Mouse (Mus musculus) lung, adult 2 months (tissue): ENCODE data around the gene Slc6a18. TPM values are rescaled to one million over a fixed set of nuclear protein-coding genes. Genes with fewer than 3 reads are reported as not detected.
"Not testable (repeated sequence)": the region's sequence is repeated elsewhere in the genome, so short reads cannot be mapped to it uniquely, and the experiment has no call there.

Experiments
- DNase-seq: peaks from one replicate; pipeline ENCODE4 v3.0.0; 2022
- H3K4me1 ChIP-seq: fragments of 200-500 bp; 2 replicates; pipeline ENCODE4 v1.6.1; 2011; ENCODE audit warnings: low read length; ENCODE audit not compliant: control insufficient read depth, insufficient read depth
- H3K4me3 ChIP-seq: fragments of 200-500 bp; replicated peaks from 2 replicates; pipeline ENCODE3; 2011; ENCODE audit warnings: low read depth, mild to moderate bottlenecking, control low read depth, low read length; ENCODE audit errors: extremely low read depth
- CTCF ChIP-seq: fragments of 200-500 bp; IDR thresholded peaks from 2 replicates; pipeline ENCODE4 v1.5.1; 2011; ENCODE audit warnings: mild to moderate bottlenecking, low read length, control low read depth; ENCODE audit not compliant: insufficient read depth
- POLR2A ChIP-seq: fragments of 200-500 bp; IDR thresholded peaks from 2 replicates; pipeline ENCODE4 v1.6.1; 2011; ENCODE audit warnings: low read depth, mild to moderate bottlenecking, control low read depth, low read length, borderline replicate concordance; ENCODE audit errors: extremely low read depth
- WGBS: fragments of 180-500 bp; shearing (Covaris S2); methylation state at CpG from one replicate; pipeline ENCODE4 v1.1.7; 2018; 5-methylcytosine and 5-hydroxymethylcytosine counted together
- polyA plus RNA-seq: library from polyadenylated mRNA; depleted of rRNA; stranded (reverse); fragments of >200 nt; gene quantifications from 2 replicates; pipeline ENCODE4 v1.2.3, GENCODE M21; 2012

Gene Slc6a18
- polyA plus RNA-seq, 1 experiment: not detected

DNA sequence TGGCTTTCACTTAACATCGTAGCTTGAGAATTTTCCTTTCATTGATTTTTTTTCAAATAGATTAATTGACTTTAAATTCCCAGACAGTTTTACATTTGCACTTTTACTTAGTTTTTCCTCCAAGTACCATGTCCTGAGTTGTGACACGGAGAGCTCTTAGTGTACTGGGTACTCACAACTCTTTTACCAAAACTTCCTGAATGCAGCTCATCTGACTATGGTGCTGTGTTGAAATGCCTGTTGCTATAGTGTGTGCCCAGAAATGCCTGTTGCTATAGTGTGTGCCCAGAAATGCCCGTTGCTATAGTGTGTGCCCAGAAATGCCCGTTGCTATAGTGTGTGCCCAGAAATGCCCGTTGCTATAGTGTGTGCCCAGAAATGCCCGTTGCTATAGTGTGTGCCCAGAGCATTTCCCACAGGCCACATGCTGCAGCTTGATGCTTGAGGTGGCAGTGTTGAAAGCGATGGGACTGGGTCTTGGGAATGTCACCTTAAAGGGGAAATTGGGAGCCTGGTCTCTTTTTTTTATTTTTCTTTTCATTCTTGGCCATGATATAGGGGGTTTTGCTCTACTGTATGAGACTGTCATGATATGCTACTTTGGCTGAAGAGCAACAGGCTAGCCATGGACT, 27.0 kb upstream of the Slc6a18 start, which contains the start of gene Slc6a19:
Gene Slc6a19 (minus strand): TSS at position 172 of the 632 bp plus-strand sequence.
- Histone ChIP-seq H3K4me1 (0 out of 2 replicates have a peak, but pooled peaks cover 4% of the 10 kb centered on the region), H3K4me3 (no peak within 1 kb of the TSS)
- TF ChIP-seq CTCF: no peak
- TF ChIP-seq POLR2A: no peak
- WGBS: 91% methylated on average over 7 of the region's 7 CpGs
- DNase-seq: no peak

DNA sequence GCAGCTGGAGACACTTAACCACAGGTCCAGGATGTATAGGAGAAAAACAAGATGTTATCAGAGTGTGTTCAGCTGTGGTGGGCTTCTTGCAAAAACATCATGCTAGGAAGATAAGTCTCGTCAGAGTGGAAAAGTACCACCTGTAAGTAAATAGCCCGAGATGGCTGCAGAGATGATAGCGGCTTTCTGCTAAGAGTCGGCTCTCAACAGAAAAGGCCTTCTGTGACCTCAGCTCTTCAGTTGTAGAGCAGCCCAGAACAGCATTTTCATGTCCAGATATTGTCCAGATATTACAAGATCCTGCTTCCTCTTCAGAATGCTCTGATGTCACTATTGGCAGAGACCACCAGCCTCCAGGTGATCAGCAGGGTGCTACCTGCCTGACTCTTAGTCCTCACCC, 25.7 kb upstream of the Slc6a18 start:
- H3K4me1 ChIP-seq, DNase-seq, H3K4me3 ChIP-seq: not testable (repeated sequence)
- 54% methylated on average over 4 of the region's 4 CpGs for WGBS

DNA sequence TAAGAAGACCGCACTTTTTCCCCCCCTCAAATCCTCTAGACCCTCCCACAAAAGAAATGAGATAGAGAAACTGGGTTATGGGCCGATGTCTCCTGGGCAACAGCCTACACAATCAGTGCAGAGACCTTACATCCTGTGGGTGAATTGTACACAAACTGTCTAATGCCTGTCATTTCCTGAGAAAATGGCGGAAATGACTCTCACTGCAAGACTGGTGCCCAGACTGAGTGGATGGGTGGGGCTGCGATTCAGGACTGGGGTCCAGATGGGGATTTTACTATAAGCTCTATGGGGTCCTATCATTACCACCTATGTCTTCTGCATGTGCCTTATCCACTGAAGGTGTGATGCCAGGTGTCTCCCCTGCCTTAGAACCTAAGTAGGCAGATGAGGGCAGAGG, 25.0 kb upstream of the Slc6a18 start:
- no peak for TF ChIP-seq POLR2A
- no peak for TF ChIP-seq CTCF
- DNase-seq: no peak
- H3K4me1 ChIP-seq: 0 out of 2 replicates have a peak, but pooled peaks cover 4% of the 10 kb centered on the region
- H3K4me3 ChIP-seq: no peak overlapping the region
- WGBS: 56% methylated on average over 4 of the region's 4 CpGs

DNA sequence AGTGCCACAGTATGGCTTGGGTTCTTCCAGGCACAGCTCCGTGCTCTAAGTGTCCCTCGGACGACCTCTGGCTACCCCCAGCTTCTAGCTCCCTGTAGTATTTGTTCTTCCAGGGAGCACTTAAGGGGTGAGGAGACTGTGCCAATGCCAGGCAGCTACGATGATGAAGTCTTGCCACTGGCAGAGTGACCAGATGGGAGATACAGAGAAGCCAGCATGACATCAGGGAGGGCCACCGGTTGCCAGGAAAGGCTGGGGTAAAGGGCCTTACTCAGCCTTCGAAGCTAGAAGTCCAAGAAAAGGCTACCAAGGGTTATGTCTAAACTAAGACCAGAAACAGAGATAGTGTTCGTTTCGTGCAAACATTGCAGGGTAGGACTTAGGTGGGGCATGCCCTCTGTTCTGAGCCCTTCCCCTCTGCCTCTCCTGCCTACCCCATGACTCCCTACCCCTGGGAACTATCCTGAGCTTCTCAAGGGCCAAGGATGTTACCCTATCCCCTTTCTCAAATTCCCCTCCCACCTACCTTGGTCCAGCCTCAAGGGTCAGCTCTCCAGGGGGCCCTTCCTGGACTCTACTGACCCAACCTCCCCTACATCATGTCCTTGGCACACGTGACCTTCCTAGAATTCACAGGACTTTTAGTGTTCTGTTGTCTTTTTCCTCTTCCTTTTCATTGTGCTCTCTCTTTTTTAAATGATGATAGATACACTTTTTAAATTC, 23.5 kb upstream of the Slc6a18 start:
- Histone ChIP-seq H3K4me3 (no peak overlapping the region), H3K4me1 (0 out of 2 replicates have a peak, but pooled peaks cover 4% of the 10 kb centered on the region)
- TF ChIP-seq CTCF: no peak
- TF ChIP-seq POLR2A: no peak
- no peak for DNase-seq
- WGBS: 69% methylated on average over 9 of the region's 9 CpGs

DNA sequence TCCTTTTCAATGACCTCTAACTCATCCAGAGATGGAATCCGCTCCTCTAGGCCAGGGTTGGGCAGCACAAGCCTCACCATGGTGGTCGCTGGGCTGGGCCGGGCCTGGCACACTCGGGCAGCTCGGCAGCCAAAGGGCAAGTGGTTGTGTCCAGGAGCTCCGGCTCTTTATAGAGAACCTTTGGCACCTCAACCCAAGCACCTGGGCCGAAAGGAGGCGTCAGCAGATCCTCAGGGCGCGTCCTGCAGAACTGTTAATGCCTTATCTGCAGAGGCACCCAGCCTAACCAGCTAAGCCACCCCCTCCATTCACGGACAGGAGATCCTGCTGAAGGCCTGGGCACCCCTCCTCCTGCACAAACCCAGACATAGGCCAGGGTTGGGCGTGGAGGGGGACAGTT, 22.7 kb upstream of the Slc6a18 start:
- H3K4me3 ChIP-seq: no peak overlapping the region
- H3K4me1 ChIP-seq: 0 out of 2 replicates have a peak, but pooled peaks cover 4% of the 10 kb centered on the region
- no peak for DNase-seq
- TF ChIP-seq CTCF (no peak), POLR2A (no peak)
- WGBS: 87% methylated on average over 12 of the region's 12 CpGs

DNA sequence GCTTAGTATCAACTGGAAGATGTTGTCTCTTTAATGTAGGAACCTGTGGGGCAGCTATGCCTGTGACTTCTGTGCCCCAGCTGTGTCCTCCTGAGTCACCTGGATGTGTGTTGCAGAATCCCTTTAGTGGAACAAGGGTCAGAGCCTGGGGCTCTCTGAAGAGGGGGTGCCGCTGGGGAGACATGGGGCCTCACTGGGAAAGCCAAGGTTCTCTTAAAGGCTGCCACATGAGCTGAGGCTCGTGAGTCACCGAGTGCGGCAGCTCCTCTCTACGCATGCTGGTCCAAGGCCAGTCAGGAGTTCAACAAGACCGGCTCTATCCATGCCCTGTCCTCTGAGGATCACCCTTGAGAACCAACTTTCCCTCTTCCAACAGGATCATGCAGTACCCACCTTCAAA, 21.9 kb upstream of the Slc6a18 start:
- DNase-seq: no peak
- 97% methylated on average over 6 of the region's 6 CpGs for WGBS
- TF ChIP-seq CTCF (no peak), POLR2A (no peak)
- Histone ChIP-seq H3K4me1 (0 out of 2 replicates have a peak, but pooled peaks cover 4% of the 10 kb centered on the region), H3K4me3 (no peak overlapping the region)

DNA sequence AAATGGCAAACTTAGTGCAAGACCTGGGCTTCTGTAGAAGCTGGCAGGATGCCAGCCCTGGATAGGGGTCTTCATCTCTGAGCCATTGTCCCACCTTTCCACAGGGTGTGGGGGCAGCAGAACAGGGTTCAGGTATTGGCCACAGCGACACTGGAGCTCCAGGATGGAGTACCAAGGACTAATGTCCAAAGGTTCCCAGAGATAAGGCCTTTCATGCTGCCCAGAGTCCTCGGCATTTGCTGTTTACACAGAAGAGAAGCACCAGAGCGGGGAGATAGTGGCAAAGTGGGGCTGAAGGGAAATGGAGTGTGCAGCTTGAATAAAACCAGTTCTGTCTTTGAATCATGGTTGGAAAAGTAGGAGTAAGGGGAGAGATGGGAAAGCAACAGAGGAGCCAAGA, 18.7 kb upstream of the Slc6a18 start:
- no peak for DNase-seq
- Histone ChIP-seq H3K4me3 (no peak overlapping the region), H3K4me1 (no peaks in the 10 kb centered on the region)
- WGBS: 58% methylated on average over 3 of the region's 3 CpGs
- no peak for TF ChIP-seq POLR2A
- TF ChIP-seq CTCF: no peak

DNA sequence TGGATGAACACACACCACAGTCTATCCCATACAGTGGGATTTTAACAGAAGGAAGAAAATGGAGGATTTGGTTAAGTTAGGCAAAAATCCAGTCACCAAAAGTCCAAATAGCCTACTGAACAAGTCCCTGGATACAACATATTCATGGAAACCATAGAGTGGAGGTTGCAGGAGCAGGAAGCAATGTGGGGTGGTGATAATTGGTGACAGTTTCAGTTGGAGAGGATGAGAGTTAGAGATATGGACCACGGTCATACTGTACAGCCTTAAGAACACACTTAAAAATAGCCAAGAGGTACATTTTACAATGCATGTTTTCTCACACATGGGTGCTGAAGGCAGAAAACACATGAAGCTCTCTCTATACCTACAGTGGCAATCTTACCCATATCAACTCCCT, 17.1 kb upstream of the Slc6a18 start:
- 72% methylated on average over 1 of the region's 1 CpGs for WGBS
- no peak for DNase-seq
- H3K4me3 ChIP-seq: no peak overlapping the region
- TF ChIP-seq CTCF (no peak), POLR2A (no peak)
- no peaks in the 10 kb centered on the region for H3K4me1 ChIP-seq

DNA sequence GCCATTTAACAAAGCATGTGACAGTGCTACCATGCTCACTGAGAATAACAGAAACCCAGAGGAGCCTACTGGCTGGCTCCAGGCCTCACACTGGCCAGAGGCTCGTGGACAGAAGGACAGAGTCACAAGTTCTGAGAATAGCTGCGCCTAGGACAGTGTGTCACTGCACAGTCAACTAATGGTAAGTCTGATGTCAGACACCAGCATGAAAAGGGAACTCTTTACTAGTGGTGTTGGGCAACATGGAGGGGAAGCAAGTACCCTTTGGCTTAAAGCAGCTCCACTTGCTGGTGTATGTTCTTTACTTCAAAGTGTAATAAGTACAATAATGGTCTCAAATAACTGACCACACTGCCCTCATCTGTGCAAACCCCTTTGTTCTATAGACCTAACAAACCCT, 15.5 kb upstream of the Slc6a18 start:
- Histone ChIP-seq H3K4me3 (no peak overlapping the region), H3K4me1 (no peaks in the 10 kb centered on the region)
- DNase-seq: no peak
- TF ChIP-seq CTCF: no peak
- no peak for TF ChIP-seq POLR2A
- 52% methylated on average over 2 of the region's 2 CpGs for WGBS
